Comparison of ENCODE assay signal across 8 mouse cellular contexts in genomic region chr4:156077499-156078301, GRCm38 (mm10). TPM values are rescaled to one million over a fixed set of nuclear protein-coding genes. Genes with fewer than 3 reads are reported as not detected.
DNase-seq lines count a peak whose midpoint lies in the region; ATAC-seq and TF ChIP-seq lines count a peak whose summit lies in the region.

No protein-coding gene starts in this region.

- peak overlapping the region; percentile 67 for H3K9ac ChIP-seq in heart, embryonic 14.5 days (ENCODE audit: low read length)
- H3K9ac ChIP-seq in kidney, postnatal 0 days (ENCODE audit: low read depth, low read length): peak overlapping the region; percentile 46

- peak overlapping the region; percentile 49 to 53 for H3K4me3 ChIP-seq in heart, embryonic 14.5 days (ENCODE audit: control insufficient read depth in 1 of 2, insufficient read depth in 1 of 2, low read depth in 1 of 2, low read length in 2 of 2)
- H3K4me3 ChIP-seq in kidney, postnatal 0 days (replicated peaks; ENCODE audit: low read depth, low read length): peak overlapping the region; percentile 34

- H3K4me1 ChIP-seq in heart, embryonic 14.5 days (ENCODE audit: control insufficient read depth in 2 of 2, insufficient read depth in 2 of 2, low read length in 2 of 2): peaks cover 14 to 15% of the 10 kb centered on the region in 2 experiments
- H3K4me1 ChIP-seq in kidney, postnatal 0 days (replicated peaks; ENCODE audit: insufficient read depth, low read length): peaks cover 28% of the 10 kb centered on the region

- H3K9me3 ChIP-seq in heart, embryonic 14.5 days (ENCODE audit: control insufficient read depth, low read length): no peaks in the 10 kb centered on the region
- H3K9me3 ChIP-seq in kidney, postnatal 0 days (replicated peaks; ENCODE audit: low read length): no peaks in the 10 kb centered on the region

- no peak overlapping the region for H3K27ac ChIP-seq in heart, embryonic 14.5 days (replicated peaks in 1 of 2; ENCODE audit: control insufficient read depth in 1 of 2, insufficient read depth in 1 of 2, low read depth in 2 of 2, low read length in 2 of 2)
- peak overlapping the region; percentile 86 for H3K27ac ChIP-seq in kidney, postnatal 0 days

- WGBS in heart, embryonic 14.5 days: 1% methylated on average over 58 of the region's 58 CpGs
- under 1% methylated on average over 57 of the region's 58 CpGs for WGBS in kidney, postnatal 0 days

- peak; percentile 60 for TF ChIP-seq CTCF in kidney, postnatal 0 days (IDR thresholded peaks at IDR 0.05; ENCODE audit: low read depth)

- peak overlapping the region; percentile 98 for H3K4me2 ChIP-seq in heart, embryonic 14.5 days (ENCODE audit: low read length)
- H3K4me2 ChIP-seq in kidney, postnatal 0 days (ENCODE audit: low read length): peak overlapping the region; percentile 85

- peak; percentile 43 for DNase-seq in cerebellum, adult 11 months
- DNase-seq in cerebellum, postnatal 36 days: peak; percentile 52 to 70
- peak; percentile 62 for DNase-seq in kidney, postnatal 0 days (ENCODE audit: low spot score)
- DNase-seq in lung, postnatal 4 days: peak; percentile 83 to 88
- peak; percentile 24 for DNase-seq in skeletal muscle tissue, adult 2 months (ENCODE audit: low read depth, low spot score)
- DNase-seq in urinary bladder, postnatal 4 days (ENCODE audit: low spot score in 2 of 2): peak; percentile 62 to 75

- ATAC-seq in cerebellum, adult (ENCODE audit: insufficient number of reproducible peaks, low FRiP score, low TSS enrichment): no peak
- ATAC-seq in heart, embryonic 14.5 days (ENCODE audit: insufficient number of reproducible peaks, insufficient read depth, low FRiP score, low read depth): 0 out of 2 replicates have a peak, but pooled peaks have one; percentile 11
- ATAC-seq in kidney, postnatal 0 days (replicated peaks; ENCODE audit: low FRiP score, low read depth): peak; percentile 88

- H3K27me3 ChIP-seq in heart, embryonic 14.5 days (ENCODE audit: control insufficient read depth, insufficient read depth, low read length): peaks cover 8% of the 10 kb centered on the region
- H3K27me3 ChIP-seq in kidney, postnatal 0 days (ENCODE audit: insufficient read depth, low read length): no peaks in the 10 kb centered on the region

- no peaks in the 10 kb centered on the region for H3K36me3 ChIP-seq in heart, embryonic 14.5 days (ENCODE audit: control insufficient read depth, insufficient read depth, low read length)
- no peaks in the 10 kb centered on the region for H3K36me3 ChIP-seq in kidney, postnatal 0 days (ENCODE audit: insufficient read depth, low read length)

RNA-seq across cellular contexts. Expression of gene Ttll10, which starts 18.5 kb away (rescaled TPM):
- polyA plus RNA-seq in heart, embryonic 14.5 days (2014; fragmentation: Nextera tagmentation; extraction: Ambion mirVana): 0.11 and 0.26 TPM in 2 replicates
- 5.6 and 6.0 TPM in 2 replicates for polyA plus RNA-seq in kidney, postnatal 0 days (2015; fragmentation: Nextera tagmentation; extraction: Ambion mirVana)

RNA-seq across cellular contexts. Expression of gene 9430015G10Rik, which starts 32.1 kb away (rescaled TPM):
- 12.0 and 14.6 TPM in 2 replicates for polyA plus RNA-seq in heart, embryonic 14.5 days (2014; fragmentation: Nextera tagmentation; extraction: Ambion mirVana)
- polyA plus RNA-seq in kidney, postnatal 0 days (2015; fragmentation: Nextera tagmentation; extraction: Ambion mirVana): 11.8 and 15.3 TPM in 2 replicates

RNA-seq across cellular contexts. Expression of gene Tnfrsf18, which starts 51.7 kb away (rescaled TPM):
- polyA plus RNA-seq in heart, embryonic 14.5 days (2014; fragmentation: Nextera tagmentation; extraction: Ambion mirVana): 2.2 and 2.3 TPM in 2 replicates
- 1.3 TPM in 2 replicates for polyA plus RNA-seq in kidney, postnatal 0 days (2015; fragmentation: Nextera tagmentation; extraction: Ambion mirVana)

RNA-seq across cellular contexts. Expression of gene Rnf223, which starts 52.6 kb away (rescaled TPM):
- 0.07 and 0.22 TPM in 2 replicates for polyA plus RNA-seq in heart, embryonic 14.5 days (2014; fragmentation: Nextera tagmentation; extraction: Ambion mirVana)
- polyA plus RNA-seq in kidney, postnatal 0 days (2015; fragmentation: Nextera tagmentation; extraction: Ambion mirVana): 0.17 and 0.27 TPM in 2 replicates

Comparison
In these comparisons a context has a peak if more than half of its experiments do, and no peak if none do; other contexts are left out.
1. DNase-seq: peak in every context shown above with its lines; median percentile 86 in lung, postnatal 4 days; 68 in urinary bladder, postnatal 4 days; 62 in kidney, postnatal 0 days; 61 in cerebellum, postnatal 36 days; 43 in cerebellum, adult 11 months; 24 in skeletal muscle tissue, adult 2 months.